In the genomic region with DNA sequence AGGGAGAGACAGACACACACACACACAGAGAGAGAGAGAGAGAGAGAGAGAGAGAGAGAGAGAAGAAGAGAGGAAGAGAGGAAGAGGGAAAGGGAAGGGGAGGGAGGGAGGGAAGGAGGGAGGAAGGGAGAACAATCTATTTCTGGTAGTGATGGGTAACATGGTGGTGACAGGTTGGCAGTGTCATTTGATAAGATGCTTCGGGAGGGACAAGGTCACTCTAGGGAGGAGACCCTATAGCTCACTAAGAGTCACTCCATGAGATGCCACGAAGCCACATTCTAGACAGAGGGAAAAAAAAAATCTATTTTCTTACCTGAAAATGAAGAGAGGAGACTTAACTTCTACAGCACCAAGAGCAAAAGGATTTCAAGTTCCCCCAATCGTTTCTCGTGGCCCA, we compare ENCODE assay signal across 21 mouse cellular contexts. TPM values are rescaled to one million over a fixed set of nuclear protein-coding genes. Genes with fewer than 3 reads are reported as not detected.
"Had no signal": no experiment of that assay in that cellular context is flagged by ENCODE, and none has a peak within 500 bp of the region (broad histone marks: within the 10 kb centered on the region; RNA-seq: fewer than 3 reads in every experiment).

No protein-coding gene starts in this region.

- H3K36me3 ChIP-seq: limb, embryonic 12.5 days; limb, embryonic 15.5 days; midbrain, embryonic 13.5 days had no signal

- DNase-seq: kidney, postnatal 14 days; kidney, postnatal 4 days; left cerebral cortex, postnatal 4 days; liver, postnatal 0 days; lung, embryonic 14.5 days; thymus, adult 18-20 months; thymus, postnatal 36 days had no signal

- H3K4me3 ChIP-seq: limb, embryonic 12.5 days; limb, embryonic 15.5 days; midbrain, embryonic 13.5 days had no signal

- H3K9ac ChIP-seq: limb, embryonic 12.5 days; limb, embryonic 15.5 days; liver, embryonic 14.5 days; liver, postnatal 0 days; lung, embryonic 14.5 days; midbrain, embryonic 13.5 days had no signal

- H3K9me3 ChIP-seq: limb, embryonic 12.5 days; limb, embryonic 15.5 days; midbrain, embryonic 13.5 days had no signal

- ATAC-seq: liver, postnatal 0 days; lung, postnatal 0 days; midbrain, embryonic 13.5 days had no signal

- H3K4me2 ChIP-seq: limb, embryonic 12.5 days; limb, embryonic 15.5 days; liver, embryonic 11.5 days; lung, embryonic 14.5 days; midbrain, embryonic 13.5 days had no signal

- H3K27ac ChIP-seq: limb, embryonic 12.5 days; limb, embryonic 15.5 days; liver, embryonic 14.5 days; macrophage; midbrain, embryonic 13.5 days had no signal

RNA-seq across cellular contexts. Expression of a gene that starts 48.2 kb away (rescaled TPM):
- total RNA-seq: layer of hippocampus, adult 18-20 months; layer of hippocampus, postnatal 14 days; left cerebral cortex, postnatal 14 days; left cerebral cortex, postnatal 4 days; midbrain, postnatal 0 days had no signal
- polyA plus RNA-seq: macrophage; small intestine, adult 2 months; testis, adult 2 months; urinary bladder, adult 2 months had no signal
